Mouse (Mus musculus): ENCODE results near the gene Ankle1.

Ankle1 gene

DNA sequence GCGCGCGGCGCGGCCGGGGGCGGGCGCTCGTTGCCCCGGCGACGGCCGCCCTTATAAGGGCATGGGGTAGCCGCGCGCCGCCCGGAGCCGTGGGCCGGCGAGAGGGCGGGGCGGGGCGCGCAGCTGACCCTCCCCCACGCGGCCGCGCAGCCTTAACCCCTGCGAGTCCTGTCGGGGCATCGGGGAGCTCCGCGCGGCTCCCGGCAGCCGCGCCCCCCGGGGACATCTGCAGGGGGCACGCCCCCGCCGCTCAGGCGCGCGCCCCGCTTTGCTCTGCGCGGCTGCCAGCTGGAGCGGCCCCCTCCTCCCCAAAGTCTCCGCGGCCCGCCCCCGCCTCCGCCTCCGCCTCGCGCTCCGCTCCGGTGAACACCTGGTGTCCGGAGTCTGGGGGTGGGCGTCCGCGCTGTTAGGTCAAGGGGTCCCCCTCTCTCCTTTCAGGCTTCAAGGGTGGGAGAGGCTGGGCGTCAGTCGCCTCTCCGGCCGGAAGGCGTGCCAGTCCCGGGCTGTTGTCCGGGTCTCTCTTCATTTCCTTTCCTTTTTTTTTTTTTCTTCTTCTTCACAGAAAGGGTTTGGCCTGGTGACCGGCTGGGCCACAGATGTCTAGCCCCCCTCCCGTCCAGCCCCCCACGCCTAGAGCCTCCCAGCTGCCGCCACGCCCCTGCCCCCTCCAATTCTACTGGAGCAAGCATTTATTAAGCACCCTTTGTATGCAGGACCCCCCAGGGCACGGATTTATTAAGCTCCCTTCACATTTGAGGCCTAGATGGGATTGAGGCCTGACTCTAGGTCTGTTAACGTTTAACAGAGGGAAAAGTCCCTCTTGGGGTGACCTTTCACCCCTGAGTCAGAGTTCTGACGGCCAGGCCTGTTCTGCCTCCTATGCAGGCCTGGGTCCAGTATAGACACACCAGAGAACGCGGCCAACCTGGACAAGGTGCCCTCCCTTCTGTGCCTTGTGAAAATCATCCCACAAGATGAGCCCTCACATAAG lies 23.5 kb upstream of the Ankle1 start:
- peak; percentile 95 for DNase-seq

DNA sequence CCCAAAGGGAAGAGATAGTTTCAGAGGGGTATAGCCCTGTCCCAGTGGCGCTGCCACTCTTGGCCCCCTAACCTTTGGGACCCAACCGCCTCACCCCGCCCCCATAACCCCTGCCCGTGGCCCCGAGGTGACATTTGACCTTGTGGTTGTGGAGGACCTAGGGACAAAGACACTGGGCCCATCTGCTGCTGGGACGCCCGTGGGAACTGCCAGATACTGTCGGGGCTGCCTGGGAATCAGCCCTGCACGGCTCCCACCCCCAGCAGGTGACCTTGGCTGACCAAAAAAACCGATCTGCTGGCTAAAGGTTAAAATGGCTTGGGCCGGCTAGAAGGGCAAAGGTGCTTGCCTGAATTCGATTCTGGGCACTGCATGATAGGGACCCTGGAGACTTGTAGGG lies 22.4 kb upstream of the Ankle1 start:
- peak; percentile 41 for DNase-seq

DNA sequence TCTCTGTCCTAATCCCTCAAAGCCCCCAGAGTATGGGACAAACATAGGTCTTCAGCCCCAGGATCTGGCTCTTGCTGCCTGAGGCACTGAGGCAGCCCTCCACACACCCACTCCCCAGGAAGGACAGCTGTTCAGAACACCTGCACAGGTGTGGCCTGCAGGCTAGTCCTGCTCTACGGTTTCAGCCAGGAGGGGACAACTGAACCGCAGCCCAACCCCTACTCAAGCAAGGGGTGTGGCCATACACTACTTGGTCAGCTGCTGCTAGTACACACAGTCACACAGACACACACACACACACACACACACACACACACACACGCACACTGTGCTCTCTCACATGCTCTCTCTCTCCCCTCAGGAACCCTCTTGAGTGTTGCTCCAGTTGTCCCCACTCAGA lies 21.9 kb upstream of the Ankle1 start:
- no peak for DNase-seq

DNA sequence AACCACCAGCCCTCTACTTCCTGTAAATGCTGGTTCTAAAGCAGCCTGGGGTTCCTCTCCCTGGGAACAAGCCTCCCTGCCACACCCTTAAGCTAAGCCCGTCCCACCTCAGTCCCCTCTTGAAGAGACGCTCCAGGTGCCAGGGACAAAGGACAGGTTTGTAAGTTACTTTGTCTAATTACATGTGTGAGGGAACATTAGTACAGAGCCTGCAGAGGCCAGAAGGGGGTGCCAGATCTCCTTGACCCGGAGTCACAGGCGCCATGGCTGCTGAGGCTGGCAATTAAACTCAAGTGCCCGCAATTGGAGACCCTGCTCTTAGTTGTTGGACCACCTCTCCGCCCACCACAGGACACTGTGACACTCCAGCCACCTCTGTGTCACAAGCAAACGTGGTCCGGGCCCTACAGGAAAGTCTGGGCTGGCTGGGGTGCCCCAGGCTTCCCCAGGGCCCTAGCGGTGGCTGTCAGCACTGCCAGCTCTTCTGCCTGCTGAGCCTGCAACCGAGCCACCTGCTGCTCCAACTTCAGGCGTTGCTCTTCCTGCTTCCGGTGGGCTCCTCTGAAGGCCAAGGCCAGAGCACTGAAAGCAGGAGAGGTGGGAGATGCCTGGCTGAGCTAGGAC lies 20.5 kb upstream of the Ankle1 start:
- no peak for DNase-seq

DNA sequence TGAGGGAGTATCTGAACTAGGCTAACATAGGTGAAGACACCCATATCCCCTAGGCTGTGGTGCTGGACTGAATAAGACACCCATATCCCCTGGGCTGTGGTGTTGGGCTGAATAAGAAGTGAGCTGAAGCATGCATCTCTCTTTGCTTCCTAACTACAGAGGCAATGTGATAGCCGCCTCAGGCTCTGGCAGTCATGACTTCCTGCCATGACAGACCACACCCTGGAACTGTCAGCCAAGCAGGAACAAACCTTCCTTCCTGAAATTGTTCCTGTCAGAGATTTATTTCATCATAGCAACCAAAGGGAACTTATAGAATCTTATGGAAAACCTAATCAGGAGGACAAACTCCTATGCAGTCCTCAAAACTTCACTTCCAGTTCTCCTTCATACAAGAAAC lies 17.5 kb upstream of the Ankle1 start:
- no peak for DNase-seq

DNA sequence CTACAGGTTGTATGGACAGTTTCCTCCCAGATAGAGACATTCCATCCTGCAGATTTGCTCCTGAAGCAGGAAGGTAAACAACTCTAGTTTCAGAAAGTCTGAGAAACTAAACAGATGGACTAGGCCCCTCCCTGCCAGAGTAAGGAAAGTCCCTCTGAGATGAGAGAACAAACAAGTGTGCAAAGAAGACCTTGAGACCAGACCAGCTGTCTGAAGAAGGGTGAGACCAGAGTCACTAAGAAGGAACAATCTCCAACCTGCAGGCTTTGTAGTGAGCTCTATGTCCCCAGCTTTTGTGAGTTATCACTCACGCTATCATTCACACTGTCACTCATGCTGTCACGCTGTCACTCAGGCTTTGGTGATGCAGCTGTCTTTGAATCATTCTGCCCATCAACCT lies 14.1 kb upstream of the Ankle1 start:
- no peak for DNase-seq

DNA sequence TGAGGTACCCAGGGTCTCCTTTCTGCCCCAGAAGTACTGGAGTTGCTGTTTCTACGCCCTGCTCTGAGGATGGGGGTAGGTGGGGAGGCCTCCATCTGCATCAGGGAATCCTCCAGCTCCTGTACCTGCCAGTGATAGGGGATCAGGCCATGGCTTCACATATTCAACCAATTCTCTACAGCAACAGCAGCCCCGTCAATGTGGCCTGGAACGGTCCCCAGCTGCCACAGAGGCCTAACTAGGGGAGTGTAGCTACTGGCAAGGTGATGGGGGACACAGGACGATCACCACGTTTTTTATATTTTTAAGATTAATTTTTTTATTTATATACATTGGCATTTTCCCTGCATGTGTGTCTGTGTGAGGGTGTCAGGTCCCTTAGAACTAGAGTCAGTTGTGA lies 13.4 kb upstream of the Ankle1 start:
- no peak for DNase-seq

DNA sequence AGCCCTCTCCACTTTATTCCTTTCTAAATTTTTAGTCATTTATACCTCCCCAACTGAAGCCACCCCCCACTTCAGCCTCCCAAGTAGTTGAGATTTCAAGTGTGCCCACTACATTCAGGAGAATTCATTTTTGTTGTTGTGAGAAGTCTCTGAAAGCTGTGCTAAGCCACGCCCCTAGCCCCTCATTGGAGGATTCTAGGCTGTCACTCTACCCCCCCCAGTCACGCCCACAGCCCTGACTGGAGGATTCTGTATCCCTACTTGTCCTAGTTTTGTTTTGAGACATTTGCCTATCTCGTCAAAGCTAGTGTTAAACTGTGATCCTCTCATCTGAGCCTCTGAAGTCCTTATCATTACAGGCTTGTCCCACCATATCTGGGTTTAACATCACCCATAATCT lies 12.9 kb upstream of the Ankle1 start:
- DNase-seq = peak; percentile 76

DNA sequence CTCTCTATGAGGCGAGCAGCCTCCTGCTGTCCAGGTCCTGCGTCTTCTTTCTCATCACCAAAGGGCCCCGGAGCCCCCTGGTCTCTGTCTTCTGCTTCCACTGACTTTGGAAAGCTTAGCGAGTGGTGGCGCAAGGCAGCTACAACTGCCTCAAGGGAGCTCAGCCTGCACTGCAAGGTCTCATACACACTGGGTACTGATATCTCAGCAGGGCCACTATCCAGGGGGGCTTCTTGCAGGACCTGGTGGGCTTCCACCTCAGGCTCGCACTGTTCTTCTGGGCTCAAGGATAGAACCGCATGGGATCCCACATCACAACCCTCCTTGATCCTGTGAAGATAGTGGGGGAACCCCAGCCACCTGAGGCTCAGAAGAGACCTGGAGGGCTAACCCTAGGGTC lies 11.3 kb upstream of the Ankle1 start:
- no peak for DNase-seq

DNA sequence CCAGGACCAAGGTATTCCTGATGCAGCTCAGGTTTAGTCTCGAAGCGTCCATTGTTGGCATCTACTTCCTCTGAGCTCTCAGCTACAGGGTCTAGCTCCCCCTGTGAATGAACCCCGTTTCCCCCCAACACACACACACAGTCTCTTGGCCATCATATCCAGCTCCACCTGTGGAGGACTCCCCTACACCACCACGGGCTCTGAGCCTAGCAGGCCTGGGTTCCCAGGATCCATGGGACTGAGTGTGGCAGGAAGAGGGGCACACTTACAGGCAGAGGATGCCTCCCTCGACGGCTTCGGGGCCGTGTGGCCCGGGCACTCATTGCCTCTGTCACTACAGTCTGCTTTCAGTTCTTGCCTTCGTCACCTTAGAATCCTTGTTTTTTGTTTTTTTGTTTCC lies 10.7 kb upstream of the Ankle1 start:
- no peak for DNase-seq

DNA sequence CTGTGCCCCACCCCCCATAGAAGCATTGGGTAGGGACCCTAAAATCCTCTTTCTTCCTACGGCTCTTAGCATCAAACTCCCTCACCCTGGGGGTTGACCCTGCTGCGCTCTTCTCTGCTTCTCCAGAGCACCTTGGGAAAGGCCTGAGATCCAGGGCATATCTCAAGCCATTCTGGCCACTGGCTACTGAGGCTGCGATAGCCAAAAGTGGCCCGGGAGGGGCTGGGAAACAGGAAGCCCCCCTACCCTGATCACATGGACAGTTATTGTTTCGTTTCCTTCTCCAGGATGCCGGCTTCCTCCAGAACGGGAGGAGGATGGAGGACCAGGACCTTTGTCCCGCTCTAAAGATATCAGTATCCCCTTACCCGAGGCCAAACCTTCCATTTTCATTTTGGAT lies 10.2 kb upstream of the Ankle1 start, which contains the start of gene Ushbp1:
Gene Ushbp1 (minus strand): TSS at position 174 of the 400 bp plus-strand sequence.
- no peak for DNase-seq

DNA sequence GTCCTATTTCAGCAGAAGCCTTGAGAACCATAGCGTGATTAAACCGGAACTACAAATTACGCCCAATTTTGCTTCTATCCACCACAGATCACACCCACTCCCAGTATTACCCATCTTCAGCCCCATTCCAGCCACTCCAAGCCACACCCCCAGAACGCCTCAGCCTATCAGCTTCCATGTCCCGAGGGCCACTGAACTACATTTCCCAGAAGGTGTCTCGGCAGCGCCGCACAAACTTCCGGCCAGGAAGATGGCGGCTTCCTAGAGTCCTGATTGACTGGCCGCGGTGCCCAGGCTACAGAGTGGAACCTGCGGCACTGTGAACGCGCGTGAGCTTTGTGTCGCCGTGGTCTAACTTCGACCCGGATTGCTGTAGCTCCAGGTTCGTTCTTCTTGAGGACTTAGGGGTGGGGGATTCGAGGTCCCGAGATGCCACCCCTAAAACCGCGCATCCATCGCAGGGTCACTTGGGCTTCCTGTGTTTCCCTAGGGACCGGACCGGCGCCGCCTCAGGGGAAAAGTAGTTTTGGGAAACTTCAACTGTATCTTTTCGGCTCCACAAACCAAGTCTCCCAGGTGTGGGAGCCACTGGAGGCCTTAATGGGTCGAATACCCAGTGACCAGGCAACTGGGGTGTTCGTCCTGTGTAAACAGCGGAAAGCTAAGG lies 9.0 kb upstream of the Ankle1 start, which contains the start of gene Babam1:
Gene Babam1 (plus strand): TSS at position 223 of the 667 bp plus-strand sequence.
- DNase-seq = peak; percentile 96

DNA sequence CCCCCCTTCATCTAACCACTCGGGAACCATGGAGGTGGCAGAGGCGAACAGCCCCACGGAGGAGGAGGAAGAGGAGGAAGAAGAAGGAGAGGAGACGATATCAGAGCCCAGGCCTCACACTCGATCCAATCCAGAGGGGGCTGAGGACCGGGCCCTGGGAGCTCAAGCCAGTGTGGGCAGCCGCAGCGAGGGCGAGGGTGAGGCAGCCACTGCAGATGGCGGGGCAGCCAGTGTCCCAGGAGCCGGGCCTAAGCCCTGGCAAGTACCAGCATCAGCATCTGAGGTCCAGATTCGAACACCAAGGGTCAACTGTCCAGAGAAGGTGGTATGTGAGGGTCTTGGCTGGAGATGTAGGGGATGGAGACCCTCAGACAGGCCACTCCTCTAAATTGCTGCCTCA lies 8.1 kb upstream of the Ankle1 start:
- DNase-seq = no peak

DNA sequence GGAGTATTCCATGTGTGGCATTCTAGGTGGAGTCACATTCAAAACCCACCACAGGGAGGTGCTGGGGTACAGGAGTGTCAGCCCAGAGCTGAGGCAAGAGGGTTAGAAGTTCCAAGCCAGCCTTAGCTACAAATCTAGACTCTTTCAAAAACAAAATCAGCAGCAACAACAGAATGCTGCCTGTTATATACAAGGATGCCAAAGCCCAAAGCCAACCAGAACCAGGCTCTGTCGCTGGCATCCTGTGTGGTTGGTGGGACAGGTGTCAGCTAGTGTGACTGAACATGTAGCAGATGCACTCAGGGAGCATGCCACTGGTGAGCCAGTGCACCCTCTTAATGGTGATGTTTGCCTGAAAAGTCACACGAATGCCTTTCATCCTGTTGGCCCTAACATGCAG lies 5.0 kb upstream of the Ankle1 start:
- DNase-seq = no peak

DNA sequence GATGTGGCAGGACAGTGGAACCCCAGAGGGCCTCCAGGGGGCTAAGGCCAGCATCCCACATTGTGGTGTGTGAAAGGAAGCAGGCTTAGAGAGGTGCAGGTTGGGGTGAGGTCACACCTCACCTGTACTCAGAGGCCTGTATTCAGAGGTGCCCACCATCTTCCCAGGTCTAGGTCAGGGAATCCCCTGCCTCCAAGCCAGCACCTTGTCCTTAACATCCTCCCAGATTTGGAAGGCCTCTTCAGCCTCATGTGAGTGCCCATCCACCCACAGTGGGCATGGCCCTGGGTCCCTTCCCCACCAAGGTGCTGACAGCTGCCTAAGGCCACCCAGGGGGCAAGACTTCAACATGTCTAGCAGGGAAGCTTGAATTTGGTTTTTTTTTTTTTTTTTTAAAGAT lies 4.4 kb upstream of the Ankle1 start:
- DNase-seq = no peak

DNA sequence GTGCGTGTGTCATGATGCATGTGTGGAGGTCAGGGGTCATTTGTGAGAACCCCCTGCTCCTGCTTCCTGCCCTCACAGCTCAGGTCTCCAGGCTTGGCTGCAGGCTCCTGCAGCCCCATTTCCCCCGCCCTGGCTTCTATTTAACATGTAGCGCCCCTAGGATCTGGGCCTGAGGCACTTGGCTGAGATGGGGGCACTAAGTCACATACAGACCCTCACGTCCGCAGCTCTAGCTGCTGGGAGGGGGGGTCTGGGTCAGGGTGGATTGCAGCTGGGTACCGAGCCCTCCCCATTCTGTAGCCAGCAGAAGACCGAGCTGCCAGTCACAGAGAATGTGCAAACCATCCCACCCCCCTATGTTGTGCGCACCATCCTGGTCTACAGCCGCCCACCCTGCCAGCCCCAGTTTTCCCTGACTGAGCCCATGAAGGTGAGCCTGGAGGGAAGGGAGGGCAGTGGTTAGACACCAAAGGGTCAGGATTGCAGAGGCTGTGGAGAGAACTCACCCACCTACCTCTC lies 3.3 kb upstream of the Ankle1 start:
- DNase-seq = no peak

DNA sequence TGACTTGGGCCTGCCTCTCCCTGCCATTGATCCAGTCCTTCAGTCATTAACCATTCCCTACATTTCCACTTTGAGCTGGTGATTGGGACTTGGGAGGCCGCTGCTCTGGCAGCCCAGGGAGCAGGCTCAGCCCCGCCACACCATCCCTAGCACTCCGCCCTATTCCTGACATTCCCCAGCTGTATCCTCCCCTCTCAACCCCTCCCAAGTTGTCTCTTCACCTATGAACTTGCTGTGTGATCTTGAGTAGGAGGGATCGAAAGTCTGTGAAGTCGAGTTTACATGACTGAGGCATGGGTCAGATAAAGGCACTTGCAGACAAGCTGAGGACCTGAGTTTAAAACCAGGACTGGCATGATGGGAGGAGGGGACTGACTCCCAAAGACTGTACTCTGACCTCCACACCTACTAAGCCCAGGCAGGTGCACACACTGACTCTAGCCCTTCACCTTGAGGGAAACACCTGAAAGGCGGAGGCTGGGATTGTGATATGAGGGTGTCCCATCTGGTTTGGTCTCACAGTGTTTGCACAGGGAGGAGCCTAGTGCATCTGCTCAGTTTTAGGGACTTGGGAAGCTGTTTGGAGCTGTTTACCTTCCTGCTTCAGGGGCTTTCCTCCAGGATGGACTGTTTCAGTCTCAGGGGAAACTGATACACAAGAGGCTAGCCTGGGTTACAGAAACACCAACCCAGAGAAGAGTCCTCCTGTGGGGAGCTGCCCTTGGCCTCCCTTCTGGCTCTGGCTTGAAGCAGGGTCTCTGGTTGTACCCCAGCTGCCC lies 2.5 kb upstream of the Ankle1 start:
- DNase-seq = no peak

DNA sequence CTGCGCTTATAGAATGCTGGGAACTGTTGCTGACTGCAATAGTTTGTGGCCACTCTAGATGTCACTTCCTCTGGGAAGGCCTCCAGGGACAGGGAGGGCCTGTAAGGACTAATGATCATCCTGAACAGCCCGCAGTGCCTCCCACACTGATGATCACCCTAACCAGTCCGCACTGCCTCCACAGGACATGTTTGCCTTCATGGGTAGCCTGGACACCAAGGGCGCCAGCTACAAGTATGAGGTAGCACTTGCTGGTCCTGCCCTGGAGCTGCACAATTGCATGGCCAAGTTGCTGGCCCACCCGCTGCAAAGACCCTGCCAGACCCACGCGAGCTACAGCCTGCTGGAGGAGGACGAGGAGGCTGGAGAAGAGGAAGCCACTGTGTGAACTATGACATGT lies 1.8 kb upstream of the Ankle1 start:
- no peak for DNase-seq

DNA sequence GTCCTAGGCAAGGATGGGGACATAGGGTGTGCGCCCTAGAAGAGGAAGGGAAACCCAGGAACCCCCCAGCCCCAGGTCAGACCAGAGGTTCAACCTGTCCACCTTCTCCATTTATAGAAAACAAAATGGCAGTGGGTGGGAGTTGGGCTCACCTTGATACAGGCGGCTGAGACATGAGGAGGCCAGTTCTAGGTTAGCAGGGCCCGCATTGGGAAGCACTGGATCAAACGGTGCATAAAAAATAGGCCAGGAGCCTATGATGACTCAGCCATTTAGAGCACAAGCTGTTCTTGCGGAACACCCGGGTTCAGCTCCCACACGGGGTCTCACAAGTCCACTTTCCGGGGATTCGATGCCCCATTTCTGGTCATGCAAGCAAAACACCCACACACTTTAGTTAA lies 859 bp upstream of the Ankle1 start:
- peak; percentile 23 for DNase-seq

DNA sequence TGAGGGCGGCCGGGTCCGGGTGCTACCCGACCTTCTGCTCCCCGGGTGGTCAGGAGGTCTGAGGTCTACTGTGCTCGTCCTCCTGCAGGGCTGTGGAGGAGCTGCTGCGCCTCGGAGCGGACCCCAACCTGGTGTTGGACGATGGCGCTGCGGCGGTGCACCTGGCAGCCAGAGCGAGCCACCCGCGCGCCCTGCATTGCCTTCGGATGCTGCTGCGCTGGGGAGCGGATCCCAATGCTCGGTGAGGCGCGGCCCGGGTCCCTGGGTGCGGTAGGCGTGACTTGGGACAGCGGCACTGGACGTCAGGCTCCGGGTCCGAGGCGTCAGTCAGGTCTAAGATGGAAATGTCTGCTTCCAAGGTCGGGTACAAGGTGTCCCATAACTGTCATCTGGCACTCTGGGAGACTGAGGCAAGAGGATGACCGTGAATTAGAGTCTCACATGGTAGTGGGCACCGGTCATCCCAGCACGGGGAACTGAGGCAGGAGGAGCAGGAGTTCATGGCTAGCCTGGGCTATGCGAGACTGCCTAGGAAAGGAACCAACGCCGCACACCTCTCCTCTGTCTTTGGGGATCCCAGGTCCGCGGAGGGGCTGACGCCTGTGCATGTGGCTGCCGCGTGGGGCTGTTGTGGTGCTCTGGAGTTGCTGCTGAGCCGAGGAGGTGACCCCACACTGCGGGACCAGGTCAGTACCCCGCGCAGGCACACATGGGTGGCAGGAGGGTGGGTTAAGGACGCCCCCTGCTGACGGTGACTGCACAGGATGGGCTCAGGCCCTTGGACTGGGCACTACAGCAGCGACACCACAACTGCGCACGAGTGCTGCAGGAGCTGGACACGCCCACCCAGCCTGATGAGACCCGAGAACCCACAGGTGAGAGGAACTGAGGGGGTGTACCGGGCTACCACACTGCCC lies 547 bp downstream of the Ankle1 start:
- peak; percentile 86 for DNase-seq

DNA sequence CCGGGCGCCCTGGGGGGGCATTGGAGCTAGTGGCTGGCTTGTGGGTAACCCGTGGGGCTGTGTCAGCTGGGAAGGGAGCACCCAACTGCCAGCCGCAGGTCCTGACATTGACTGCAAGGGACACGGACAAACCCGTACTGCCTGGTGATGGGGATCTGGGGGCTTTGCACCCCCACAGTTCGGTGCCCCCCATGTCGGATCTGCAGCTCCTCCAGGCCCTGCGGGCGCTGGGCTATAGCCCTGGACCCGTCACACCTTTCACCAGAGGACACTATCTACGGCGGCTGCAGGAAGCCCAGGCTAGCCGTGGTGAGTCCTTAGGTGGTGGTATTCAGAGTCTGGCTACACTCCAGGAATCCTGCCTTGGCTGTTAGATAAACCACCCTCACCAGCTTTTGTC lies 1.6 kb downstream of the Ankle1 start:
- no peak for DNase-seq

DNA sequence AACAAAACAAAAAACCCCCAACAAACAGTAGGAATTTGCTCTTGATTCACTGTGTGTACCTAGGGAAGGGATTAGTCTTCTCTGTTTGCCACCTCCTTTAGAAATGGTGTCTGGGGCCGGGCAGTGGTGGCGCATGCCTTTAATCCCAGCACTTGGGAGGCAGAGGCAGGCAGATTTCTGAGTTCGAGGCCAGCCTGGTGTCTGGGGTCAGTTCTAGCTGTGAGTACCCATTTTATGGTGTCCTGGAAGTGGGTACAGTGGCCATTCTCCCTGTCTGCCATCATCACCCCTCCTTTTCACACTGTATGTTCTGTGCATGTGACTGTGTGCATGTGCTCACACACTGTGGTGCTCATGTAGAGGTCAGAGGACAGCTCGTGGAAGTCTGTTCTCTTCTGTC lies 2.4 kb downstream of the Ankle1 start:
- DNase-seq = no peak

Data from embryo, embryonic 11 days (tissue).